Mouse (Mus musculus) heart, adult 8-10 months (tissue): ENCODE measurements around the gene Ube4b. TPM values are rescaled to one million over a fixed set of nuclear protein-coding genes. Genes with fewer than 3 reads are reported as not detected.
"Not testable (repeated sequence)": the region's sequence is repeated elsewhere in the genome, so short reads cannot be mapped to it uniquely, and the experiment has no call there.

Source experiments
- DNase-seq: peaks from one replicate; pipeline ENCODE4 v3.0.0; 2022; ENCODE audit warnings: low spot score
- total RNA-seq, 4 experiments: library from RNA; stranded (reverse); gene quantifications; 2 replicates each; pipeline ENCODE4 v1.2.4; 2022

The Ube4b gene
- total RNA-seq, 4 experiments from 2014 or later, result 40.6 to 46.8 (median 42.6) TPM

DNA sequence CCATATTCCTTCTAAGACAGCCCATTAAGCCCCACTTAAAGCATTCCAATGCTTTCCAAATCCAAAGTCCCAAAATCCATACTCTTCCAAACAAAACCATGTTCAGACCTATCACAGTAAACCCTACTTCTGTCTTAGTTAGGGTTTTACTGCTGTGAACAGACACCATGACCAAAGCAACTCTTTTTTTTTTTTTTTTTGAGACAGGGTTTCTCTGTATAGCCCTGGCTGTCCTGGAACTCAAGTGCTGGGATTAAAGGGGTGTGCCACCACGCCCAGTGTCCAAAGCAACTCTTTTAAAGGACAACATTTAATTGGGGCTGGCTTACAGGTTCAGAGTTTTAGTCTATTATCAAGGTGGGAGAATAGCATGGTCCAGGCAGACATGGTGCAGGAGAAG, 5.3 kb upstream of the Ube4b start:
- not testable (repeated sequence) for DNase-seq

GRCm38 (mm10) chr4:149429592-149429991, 3.0 kb upstream of the Ube4b start:
- no peak for DNase-seq

DNA sequence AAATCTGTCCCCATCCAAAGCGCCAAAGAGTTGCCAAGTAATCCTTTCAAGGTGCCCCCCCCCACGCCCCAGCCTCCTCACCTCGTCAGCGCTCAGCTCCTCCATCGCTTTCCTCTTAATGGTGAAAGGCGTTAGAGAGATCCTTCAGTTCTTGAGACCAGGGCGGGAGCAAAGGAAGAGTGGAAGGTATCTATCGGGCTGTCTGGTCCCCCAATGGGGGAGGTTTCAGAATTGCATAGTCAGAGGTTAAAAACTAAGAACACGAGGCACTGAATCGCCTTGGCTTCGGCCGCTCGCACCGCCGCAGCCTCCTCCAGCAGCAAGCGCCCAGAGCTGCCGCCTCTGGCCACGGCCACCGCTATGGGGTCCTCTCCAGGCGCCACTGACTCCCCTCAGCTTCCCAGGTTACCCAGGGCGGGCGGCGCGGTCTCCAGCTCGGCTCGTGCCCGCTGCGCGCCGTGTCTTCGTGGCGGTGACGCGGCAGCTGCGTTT, 702 bp downstream of the Ube4b start:
- DNase-seq, result no peak

DNA sequence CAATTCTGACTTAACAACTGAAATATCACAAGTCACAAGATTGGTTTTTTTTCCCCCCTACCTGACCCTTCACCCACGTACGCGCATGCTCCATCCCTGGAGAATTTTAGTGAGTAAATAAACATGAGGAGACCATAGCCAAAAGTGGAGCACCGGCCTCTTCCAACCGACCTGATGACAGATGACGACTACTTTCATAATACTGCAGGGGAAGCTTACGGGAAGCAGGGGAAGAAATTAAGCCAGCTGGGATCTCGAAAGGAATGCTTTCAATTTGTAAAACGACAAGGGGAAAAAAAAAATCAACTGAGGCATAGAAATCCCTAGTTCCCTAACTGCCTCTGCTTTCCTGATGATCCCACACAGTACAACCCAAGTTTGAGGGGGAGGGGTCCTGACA, 1.8 kb downstream of the Ube4b start:
- DNase-seq, result no peak

GRCm38 (mm10) chr4:149417854-149418365, 8.6 kb downstream of the Ube4b start:
- no peak for DNase-seq

DNA sequence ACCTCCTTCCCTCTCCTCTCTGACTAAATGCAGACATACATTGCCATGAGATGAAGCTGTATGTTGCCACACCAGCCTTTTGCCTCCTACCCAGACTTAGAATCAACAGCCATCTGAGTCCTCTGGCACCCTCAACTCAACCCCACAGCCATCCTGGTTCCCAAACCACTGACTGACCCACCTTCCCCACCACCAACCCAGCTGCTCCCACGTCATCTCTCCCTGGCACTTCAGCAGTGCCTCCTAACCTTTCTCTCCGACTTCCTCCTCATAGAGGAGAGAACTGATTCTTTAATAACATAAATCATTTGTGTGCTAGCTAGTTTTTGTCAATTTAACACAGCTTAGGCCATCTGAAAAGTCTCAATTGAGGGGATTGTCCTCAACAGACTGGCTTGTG, 9.6 kb downstream of the Ube4b start:
- DNase-seq, result no peak

- DNase-seq, result no peak
These were observed 10.1 kb downstream of the Ube4b start for GRCm38 (mm10) chr4:149416417-149416816.

DNA sequence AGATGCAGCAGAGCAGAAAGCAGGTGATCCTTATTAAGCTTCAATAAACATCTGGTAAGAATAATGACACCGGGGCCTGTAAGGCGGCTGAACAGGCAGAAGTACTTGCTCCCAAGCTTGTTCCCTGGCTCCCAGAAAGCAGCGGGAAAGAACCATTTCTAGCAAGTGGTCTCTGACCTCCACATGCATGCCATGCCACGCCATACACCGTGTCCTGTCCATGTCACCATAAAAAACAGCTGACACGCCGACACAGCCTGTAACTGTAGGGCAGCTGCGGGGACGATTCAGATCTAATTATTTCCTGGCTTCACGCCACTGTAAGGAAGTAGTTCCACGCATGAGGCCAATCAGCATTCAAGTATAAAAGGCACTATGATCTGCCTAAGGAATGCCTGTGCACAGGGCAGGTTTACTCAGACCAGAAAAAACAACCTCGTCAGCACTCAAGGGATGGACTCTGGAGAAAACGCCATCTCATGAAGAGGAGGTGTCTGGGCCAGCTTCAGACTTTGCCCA, 10.8 kb downstream of the Ube4b start:
- no peak for DNase-seq

GRCm38 (mm10) chr4:149414259-149414658, 12.3 kb downstream of the Ube4b start:
- DNase-seq, result no peak

DNA sequence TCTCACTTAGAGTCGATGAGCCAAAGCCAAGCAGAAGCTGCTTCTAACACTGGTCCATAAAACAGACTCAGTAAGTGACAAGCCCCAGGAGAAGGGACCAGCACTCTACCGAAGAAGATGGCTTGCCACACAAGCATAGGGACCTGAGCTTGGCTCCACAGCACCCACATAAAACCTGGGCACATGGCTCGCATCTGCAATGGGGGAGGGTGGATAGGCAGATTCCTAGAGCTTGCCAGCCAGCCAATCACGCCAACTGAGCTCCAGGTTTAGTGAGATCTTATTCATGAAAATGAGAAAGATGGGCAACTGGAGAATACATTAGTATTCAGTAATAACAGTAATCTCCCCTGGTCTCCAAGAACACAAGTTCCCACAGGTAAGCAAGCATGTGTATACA, 16.8 kb downstream of the Ube4b start:
- no peak for DNase-seq

DNA sequence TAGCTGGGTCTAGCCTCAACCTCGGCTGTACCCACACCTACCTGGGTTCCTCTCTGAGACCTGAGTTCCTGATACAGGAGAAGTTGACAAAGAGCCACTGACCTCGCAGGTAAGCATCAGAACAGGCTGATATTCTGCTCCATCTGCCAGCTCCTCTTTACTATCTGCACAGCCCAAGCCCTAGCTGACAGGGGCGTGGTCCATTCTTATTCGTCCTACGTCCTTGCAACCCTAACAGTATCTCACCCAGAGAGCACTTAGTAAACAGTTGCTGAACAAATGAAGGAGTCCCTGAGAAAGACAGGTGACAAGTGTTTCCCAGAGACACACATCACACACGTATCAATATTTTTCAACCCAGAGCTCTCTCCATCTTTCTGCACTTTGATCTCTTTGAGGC, 18.2 kb downstream of the Ube4b start:
- no peak for DNase-seq

DNA sequence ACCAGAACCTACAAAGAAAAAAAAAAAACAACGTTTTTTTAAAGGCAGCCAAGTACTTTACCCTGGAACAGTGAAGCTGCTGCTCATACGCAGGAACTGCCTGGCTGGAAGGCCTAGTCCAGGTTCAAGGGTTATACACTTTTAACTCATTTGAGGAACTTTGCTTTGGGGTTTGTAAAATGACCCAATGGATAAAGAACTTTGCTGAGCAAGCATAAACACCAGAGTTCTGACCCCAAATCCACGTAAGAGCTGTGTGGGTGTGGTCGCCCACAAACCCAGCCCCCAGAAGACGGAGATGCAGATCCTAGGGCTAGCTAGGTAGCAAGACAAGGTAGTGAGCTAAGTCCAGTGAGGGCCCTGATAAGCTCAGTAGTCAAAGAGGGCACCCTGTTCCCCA, 19.1 kb downstream of the Ube4b start:
- DNase-seq, result no peak

- DNase-seq, result no peak
These were observed 20.7 kb downstream of the Ube4b start for GRCm38 (mm10) chr4:149405713-149406443.

- no peak for DNase-seq
These were observed 21.7 kb downstream of the Ube4b start for GRCm38 (mm10) chr4:149404640-149405465.

DNA sequence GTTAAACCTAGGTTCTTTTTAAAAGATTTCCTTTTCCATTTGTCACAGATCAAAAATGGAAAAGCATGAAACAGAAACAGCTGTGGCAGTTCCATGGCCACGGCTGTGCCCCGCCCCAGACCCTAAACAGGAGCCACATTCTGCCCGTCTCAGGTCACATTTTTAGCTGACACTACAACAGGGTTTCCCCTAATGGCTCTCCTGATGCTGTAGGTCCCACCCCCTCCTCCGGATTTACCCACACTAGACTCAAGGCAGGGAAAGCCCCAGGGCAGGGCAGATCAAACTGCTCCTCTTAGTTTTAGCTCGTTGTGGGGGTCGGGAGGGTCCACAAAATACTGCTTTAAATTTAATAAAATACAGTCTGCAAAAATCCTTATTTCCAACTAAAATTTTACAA, 23.5 kb downstream of the Ube4b start:
- DNase-seq, result no peak

DNA sequence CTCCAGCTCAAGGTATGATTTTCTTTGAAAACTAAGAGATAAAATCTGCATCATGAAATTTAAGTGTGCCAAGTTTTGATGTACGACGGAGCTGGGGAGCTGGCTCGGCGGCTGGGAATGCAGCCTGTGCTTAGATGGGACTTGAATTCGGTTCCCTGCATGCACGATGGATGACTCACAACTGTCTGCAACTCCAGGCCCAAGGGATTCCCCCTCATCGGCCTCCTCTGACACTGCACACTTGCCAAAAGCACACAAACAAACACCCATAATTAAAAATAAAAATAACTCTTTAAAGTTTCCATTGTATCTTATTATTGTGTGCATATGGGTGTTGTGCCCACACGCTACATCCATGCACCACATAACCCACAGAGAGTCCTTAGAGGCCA, 25.0 kb downstream of the Ube4b start:
- DNase-seq, result peak; percentile 42

DNA sequence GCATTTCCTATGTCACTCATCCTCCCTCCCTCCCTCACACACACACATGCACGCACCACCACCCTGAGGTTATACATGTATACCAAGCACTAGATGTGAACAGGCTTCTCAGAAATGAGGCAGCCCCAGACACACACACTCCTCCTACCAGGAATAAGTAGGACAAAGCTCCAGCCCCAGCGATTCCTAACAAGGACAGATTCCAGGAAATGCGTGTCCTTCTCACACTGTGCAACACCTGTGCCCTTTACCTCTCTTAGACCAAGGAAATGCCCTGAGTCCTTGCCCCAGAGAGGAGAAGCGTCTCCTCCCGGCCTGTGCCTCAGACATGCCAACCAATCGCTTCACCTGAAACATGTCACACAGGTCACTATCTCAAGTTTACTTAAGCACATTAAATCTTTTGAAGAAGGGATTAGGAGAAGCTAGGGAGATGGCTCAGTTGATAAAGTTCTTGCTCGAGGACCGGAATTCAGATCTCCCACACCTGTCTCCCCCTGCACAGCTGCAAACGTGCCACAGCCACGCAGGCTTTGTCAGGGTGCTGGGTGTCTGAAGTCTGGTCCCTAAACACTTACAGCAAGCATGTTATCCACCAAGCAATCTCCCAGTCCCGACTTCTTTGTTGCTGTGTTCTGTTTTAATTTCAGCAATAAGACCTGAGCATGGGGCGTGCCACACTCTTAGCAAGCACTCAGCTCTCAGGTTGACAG, 25.5 kb downstream of the Ube4b start:
- DNase-seq, result no peak

GRCm38 (mm10) chr4:149399331-149399910, 27.1 kb downstream of the Ube4b start:
- DNase-seq, result peak; percentile 39

DNA sequence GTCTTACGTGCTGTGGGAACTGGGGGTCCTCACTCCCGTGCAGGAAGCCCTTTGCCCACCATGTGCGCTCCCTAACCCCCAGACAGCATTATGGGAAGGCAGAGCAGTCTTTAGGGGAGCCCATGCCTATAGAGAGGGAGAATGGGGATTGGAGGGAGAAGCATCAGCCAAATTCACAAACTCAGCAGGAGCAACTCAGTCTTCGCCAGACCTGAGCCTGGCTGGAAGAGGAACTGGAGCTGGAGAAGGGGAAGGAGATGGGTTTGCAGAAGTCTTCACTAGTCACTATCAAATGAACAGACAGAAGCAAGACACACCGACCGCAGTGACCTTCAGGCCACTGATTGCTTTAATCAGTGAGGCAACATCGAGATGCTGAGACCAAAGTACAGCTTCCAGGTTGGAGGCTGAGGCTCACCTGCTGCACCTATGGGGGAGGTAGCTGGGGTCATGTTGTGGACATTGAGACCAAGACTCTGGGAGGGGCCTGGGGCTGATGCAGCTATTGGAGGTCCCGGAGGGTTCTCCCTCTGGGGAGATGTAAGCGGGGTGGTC, 28.3 kb downstream of the Ube4b start:
- DNase-seq, result no peak

- DNase-seq, result no peak
These were observed 29.9 kb downstream of the Ube4b start for GRCm38 (mm10) chr4:149396433-149397306.
